Mouse (Mus musculus): ENCODE results near the gene Glb1. TPM values are rescaled to one million over a fixed set of nuclear protein-coding genes. Genes with fewer than 3 reads are reported as not detected.
"Not testable (repeated sequence)": the region's sequence is repeated elsewhere in the genome, so short reads cannot be mapped to it uniquely, and the experiment has no call there.

The Glb1 gene
- polyA plus RNA-seq, 1 experiment from 2014 or later = 21.9 TPM

- Histone ChIP-seq H3K36me3 (ENCODE audit: control insufficient read depth, insufficient read depth, low read length) (peaks cover 5% of the 10 kb centered on the region), H3K27ac (ENCODE audit: low read depth, low read length) (no peak overlapping the region), H3K4me3 (ENCODE audit: low read depth, low read length) (no peak overlapping the region), H3K4me1 (replicated peaks; ENCODE audit: control insufficient read depth, insufficient read depth, low read length) (no peaks in the 10 kb centered on the region), H3K4me2 (replicated peaks; ENCODE audit: low read depth, low read length) (no peak overlapping the region), H3K27me3 (ENCODE audit: control insufficient read depth, insufficient read depth, low read length) (no peaks in the 10 kb centered on the region), H3K9me3 (ENCODE audit: control insufficient read depth, low read length) (peaks cover 1% of the 10 kb centered on the region; the same call in 1 of the 2 replicates), H3K9ac (ENCODE audit: low read depth, low read length) (no peak overlapping the region)
- 81% methylated on average over 4 of the region's 4 CpGs for WGBS
- ATAC-seq (ENCODE audit: low FRiP score) = no peak
- DNase-seq (ENCODE audit: low spot score) = no peak
These were observed 105.7 kb downstream of the Glb1 start for GRCm38 (mm10) chr9:114506564-114506963.

- Histone ChIP-seq H3K27me3 (ENCODE audit: control insufficient read depth, insufficient read depth, low read length) (no peaks in the 10 kb centered on the region), H3K27ac (ENCODE audit: low read depth, low read length) (no peak overlapping the region), H3K4me2 (replicated peaks; ENCODE audit: low read depth, low read length) (no peak overlapping the region), H3K4me1 (replicated peaks; ENCODE audit: control insufficient read depth, insufficient read depth, low read length) (no peaks in the 10 kb centered on the region), H3K36me3 (ENCODE audit: control insufficient read depth, insufficient read depth, low read length) (peaks cover 11% of the 10 kb centered on the region), H3K9me3 (ENCODE audit: control insufficient read depth, low read length) (peaks cover 4% of the 10 kb centered on the region), H3K4me3 (ENCODE audit: low read depth, low read length) (no peak overlapping the region), H3K9ac (ENCODE audit: low read depth, low read length) (no peak overlapping the region)
- DNase-seq (ENCODE audit: low spot score) = no peak
- no peak for ATAC-seq (ENCODE audit: low FRiP score)
- WGBS = 89% methylated on average over 9 of the region's 9 CpGs
These were observed 106.5 kb downstream of the Glb1 start for GRCm38 (mm10) chr9:114507421-114507820.

- ATAC-seq (ENCODE audit: low FRiP score) (no peak), DNase-seq (ENCODE audit: low spot score) (no peak)
- Histone ChIP-seq H3K4me2 (replicated peaks; ENCODE audit: low read depth, low read length) (no peak overlapping the region), H3K9ac (ENCODE audit: low read depth, low read length) (no peak overlapping the region), H3K4me1 (replicated peaks; ENCODE audit: control insufficient read depth, insufficient read depth, low read length) (no peaks in the 10 kb centered on the region), H3K4me3 (ENCODE audit: low read depth, low read length) (no peak overlapping the region), H3K36me3 (ENCODE audit: control insufficient read depth, insufficient read depth, low read length) (peaks cover 31% of the 10 kb centered on the region), H3K27me3 (ENCODE audit: control insufficient read depth, insufficient read depth, low read length) (no peaks in the 10 kb centered on the region), H3K9me3 (ENCODE audit: control insufficient read depth, low read length) (peaks cover 23% of the 10 kb centered on the region), H3K27ac (ENCODE audit: low read depth, low read length) (no peak overlapping the region)
- WGBS = 96% methylated on average over 9 of the region's 9 CpGs
These were observed 108.9 kb downstream of the Glb1 start for GRCm38 (mm10) chr9:114509785-114510184.

GRCm38 (mm10) chr9:114512831-114513230, 112.0 kb downstream of the Glb1 start:
- Histone ChIP-seq H3K4me1 (replicated peaks; ENCODE audit: control insufficient read depth, insufficient read depth, low read length) (no peaks in the 10 kb centered on the region), H3K4me3 (ENCODE audit: low read depth, low read length) (no peak overlapping the region), H3K27ac (ENCODE audit: low read depth, low read length) (no peak overlapping the region), H3K27me3 (ENCODE audit: control insufficient read depth, insufficient read depth, low read length) (no peaks in the 10 kb centered on the region), H3K36me3 (ENCODE audit: control insufficient read depth, insufficient read depth, low read length) (peaks cover 31% of the 10 kb centered on the region), H3K4me2 (replicated peaks; ENCODE audit: low read depth, low read length) (no peak overlapping the region), H3K9ac (ENCODE audit: low read depth, low read length) (no peak overlapping the region), H3K9me3 (ENCODE audit: control insufficient read depth, low read length) (peaks cover 23% of the 10 kb centered on the region)
- ATAC-seq (ENCODE audit: low FRiP score) = no peak
- 98% methylated on average over 21 of the region's 21 CpGs for WGBS
- DNase-seq (ENCODE audit: low spot score) = no peak

- Histone ChIP-seq H3K9me3 (ENCODE audit: control insufficient read depth, low read length) (peaks cover 23% of the 10 kb centered on the region), H3K9ac (ENCODE audit: low read depth, low read length) (no peak within 1 kb of the TSS), H3K27ac (ENCODE audit: low read depth, low read length) (no peak within 1 kb of the TSS), H3K4me1 (replicated peaks; ENCODE audit: control insufficient read depth, insufficient read depth, low read length) (no peaks in the 10 kb centered on the region), H3K36me3 (ENCODE audit: control insufficient read depth, insufficient read depth, low read length) (peaks cover 31% of the 10 kb centered on the region), H3K27me3 (ENCODE audit: control insufficient read depth, insufficient read depth, low read length) (no peaks in the 10 kb centered on the region), H3K4me3 (ENCODE audit: low read depth, low read length) (no peak within 1 kb of the TSS), H3K4me2 (replicated peaks; ENCODE audit: low read depth, low read length) (no peak within 1 kb of the TSS)
- WGBS = 91% methylated on average over 11 of the region's 11 CpGs
- ATAC-seq (ENCODE audit: low FRiP score) = no peak
- no peak for DNase-seq (ENCODE audit: low spot score)
These were observed 114.5 kb downstream of the Glb1 start, which contains the start of gene C130032M10Rik for GRCm38 (mm10) chr9:114515364-114515763. Gene C130032M10Rik, plus strand, starts transcription at chr9:114515697.

- WGBS = 85% methylated on average over 13 of the region's 13 CpGs
- no peaks in the 10 kb centered on the region for H3K4me1 ChIP-seq (replicated peaks; ENCODE audit: control insufficient read depth, insufficient read depth, low read length)
- H3K36me3 ChIP-seq (ENCODE audit: control insufficient read depth, insufficient read depth, low read length) = peaks cover 14% of the 10 kb centered on the region
- no peak overlapping the region for H3K4me2 ChIP-seq (replicated peaks; ENCODE audit: low read depth, low read length)
- DNase-seq (ENCODE audit: low spot score) (no peak), ATAC-seq (ENCODE audit: low FRiP score) (no peak)
- H3K9ac ChIP-seq (ENCODE audit: low read depth, low read length) = no peak overlapping the region
- no peaks in the 10 kb centered on the region for H3K27me3 ChIP-seq (ENCODE audit: control insufficient read depth, insufficient read depth, low read length)
- H3K4me3 ChIP-seq (ENCODE audit: low read depth, low read length) = no peak overlapping the region
- no peak overlapping the region for H3K27ac ChIP-seq (ENCODE audit: low read depth, low read length)
- H3K9me3 ChIP-seq (ENCODE audit: control insufficient read depth, low read length) = peaks cover 13% of the 10 kb centered on the region
These were observed 117.1 kb downstream of the Glb1 start for GRCm38 (mm10) chr9:114517924-114518497.

GRCm38 (mm10) chr9:114518812-114519477, 118.1 kb downstream of the Glb1 start:
- H3K36me3 ChIP-seq (ENCODE audit: control insufficient read depth, insufficient read depth, low read length) = peaks cover 5% of the 10 kb centered on the region
- H3K4me1 ChIP-seq (replicated peaks; ENCODE audit: control insufficient read depth, insufficient read depth, low read length) = no peaks in the 10 kb centered on the region
- ATAC-seq (ENCODE audit: low FRiP score) = no peak
- H3K4me3 ChIP-seq (ENCODE audit: low read depth, low read length) = no peak overlapping the region
- peaks cover 4% of the 10 kb centered on the region for H3K9me3 ChIP-seq (ENCODE audit: control insufficient read depth, low read length)
- no peak overlapping the region for H3K27ac ChIP-seq (ENCODE audit: low read depth, low read length)
- no peak overlapping the region for H3K4me2 ChIP-seq (replicated peaks; ENCODE audit: low read depth, low read length)
- H3K9ac ChIP-seq (ENCODE audit: low read depth, low read length) = no peak overlapping the region
- H3K27me3 ChIP-seq (ENCODE audit: control insufficient read depth, insufficient read depth, low read length) = no peaks in the 10 kb centered on the region
- WGBS = 73% methylated on average over 9 of the region's 9 CpGs
- no peak for DNase-seq (ENCODE audit: low spot score)

GRCm38 (mm10) chr9:114520529-114520928, 119.7 kb downstream of the Glb1 start:
- 74% methylated on average over 4 of the region's 4 CpGs for WGBS
- H3K27me3 ChIP-seq (ENCODE audit: control insufficient read depth, insufficient read depth, low read length); H3K4me3 ChIP-seq (ENCODE audit: low read depth, low read length); ATAC-seq (ENCODE audit: low FRiP score); H3K4me2 ChIP-seq (replicated peaks; ENCODE audit: low read depth, low read length); H3K36me3 ChIP-seq (ENCODE audit: control insufficient read depth, insufficient read depth, low read length); H3K9me3 ChIP-seq (ENCODE audit: control insufficient read depth, low read length); H3K27ac ChIP-seq (ENCODE audit: low read depth, low read length); DNase-seq (ENCODE audit: low spot score); H3K9ac ChIP-seq (ENCODE audit: low read depth, low read length); H3K4me1 ChIP-seq (replicated peaks; ENCODE audit: control insufficient read depth, insufficient read depth, low read length): not testable (repeated sequence)

- Histone ChIP-seq H3K9ac (ENCODE audit: low read depth, low read length) (no peak overlapping the region), H3K4me3 (ENCODE audit: low read depth, low read length) (no peak overlapping the region), H3K9me3 (ENCODE audit: control insufficient read depth, low read length) (no peaks in the 10 kb centered on the region), H3K27me3 (ENCODE audit: control insufficient read depth, insufficient read depth, low read length) (no peaks in the 10 kb centered on the region), H3K4me1 (replicated peaks; ENCODE audit: control insufficient read depth, insufficient read depth, low read length) (peaks cover 11% of the 10 kb centered on the region), H3K4me2 (replicated peaks; ENCODE audit: low read depth, low read length) (no peak overlapping the region), H3K27ac (ENCODE audit: low read depth, low read length) (no peak overlapping the region), H3K36me3 (ENCODE audit: control insufficient read depth, insufficient read depth, low read length) (no peaks in the 10 kb centered on the region)
- WGBS = 65% methylated on average over 5 of the region's 5 CpGs
- no peak for ATAC-seq (ENCODE audit: low FRiP score)
- DNase-seq (ENCODE audit: low spot score) = no peak
These were observed 121.2 kb downstream of the Glb1 start for GRCm38 (mm10) chr9:114522041-114522440.

Measured in hindbrain, embryonic 11.5 days (tissue).